Mouse (Mus musculus): ENCODE data around the gene Vmn2r2.

The Vmn2r2 gene

GRCm38 (mm10) chr3:64141878-64142508, at the start of gene Vmn2r2:
Vmn2r2 (minus strand) TSS chr3:64141928.
- DNase-seq (ENCODE audit: low spot score in 2 of 2): no peak

- DNase-seq (ENCODE audit: low spot score in 2 of 2): peak in 1 of 2 experiments; percentile 29
Measured at GRCm38 (mm10) chr3:64113352-64114046, 28.2 kb downstream of the Vmn2r2 start.

DNA sequence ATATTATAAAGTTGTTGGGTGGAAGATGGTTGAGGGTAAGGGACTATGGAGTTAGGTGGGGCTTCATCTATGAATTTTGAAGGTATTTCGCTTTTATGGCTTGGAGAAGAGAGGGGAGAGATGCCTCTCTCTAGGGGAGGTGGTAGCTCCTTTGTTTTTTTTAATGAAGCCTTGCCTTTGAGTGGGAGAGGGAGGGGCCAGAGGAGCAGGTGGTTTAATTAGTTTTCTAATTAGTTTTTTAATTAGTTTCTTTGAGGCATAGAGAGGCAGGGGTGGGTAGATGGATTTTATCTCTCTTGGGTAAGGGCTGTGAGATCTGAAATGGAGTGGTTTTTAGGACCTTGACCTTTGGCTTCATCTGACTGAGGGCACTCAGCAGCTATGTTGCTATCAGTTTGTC, 29.0 kb downstream of the Vmn2r2 start:
- DNase-seq (ENCODE audit: low spot score in 2 of 2): no peak

GRCm38 (mm10) chr3:64081247-64081646, 60.5 kb downstream of the Vmn2r2 start, which contains the start of gene Vmn2r1:
Vmn2r1 (plus strand) TSS chr3:64081547.
- no peak for DNase-seq (ENCODE audit: low spot score in 2 of 2)

All from cerebellum, postnatal 4 days (tissue).